Mouse (Mus musculus): ENCODE data around the gene Olfr1508. TPM values are rescaled to one million over a fixed set of nuclear protein-coding genes. Genes with fewer than 3 reads are reported as not detected.

Gene Olfr1508
- total RNA-seq (2017), result not detected in 2 replicates

- ATAC-seq (replicated peaks; ENCODE audit: low read depth, poor library complexity, severe bottlenecking), result no peak
Measured at GRCm38 (mm10) chr14:52467395-52467794, at the start of gene Olfr1508. Gene Olfr1508 (minus strand): TSS chr14:52467495.

GRCm38 (mm10) chr14:52495516-52495915, 28.2 kb upstream of the Olfr1508 start, which contains the start of gene Olfr1507:
Gene Olfr1507 (minus strand): TSS chr14:52495749.
- ATAC-seq (replicated peaks; ENCODE audit: low read depth, poor library complexity, severe bottlenecking), result no peak

GRCm38 (mm10) chr14:52465738-52466137, 1.6 kb downstream of the Olfr1508 start:
- ATAC-seq (replicated peaks; ENCODE audit: low read depth, poor library complexity, severe bottlenecking), result no peak

GRCm38 (mm10) chr14:52461928-52462327, 5.4 kb downstream of the Olfr1508 start:
- 0 out of 2 replicates have a peak, but pooled peaks have one; percentile 22 for ATAC-seq (replicated peaks; ENCODE audit: low read depth, poor library complexity, severe bottlenecking)

GRCm38 (mm10) chr14:52451138-52451537, 16.2 kb downstream of the Olfr1508 start:
- ATAC-seq (replicated peaks; ENCODE audit: low read depth, poor library complexity, severe bottlenecking), result peak; percentile 100

- no peak for ATAC-seq (replicated peaks; ENCODE audit: low read depth, poor library complexity, severe bottlenecking)
Measured at GRCm38 (mm10) chr14:52442690-52443089, 24.6 kb downstream of the Olfr1508 start, which contains the start of gene Olfr1509. Gene Olfr1509 (plus strand): TSS chr14:52442990.

- ATAC-seq (replicated peaks; ENCODE audit: low read depth, poor library complexity, severe bottlenecking), result no peak
Measured at GRCm38 (mm10) chr14:52427686-52428085, 39.6 kb downstream of the Olfr1508 start.

GRCm38 (mm10) chr14:52414273-52414672, 53.0 kb downstream of the Olfr1508 start, which contains the start of gene Olfr1510:
Gene Olfr1510 (minus strand): TSS chr14:52414373.
- no peak for ATAC-seq (replicated peaks; ENCODE audit: low read depth, poor library complexity, severe bottlenecking)

- ATAC-seq (replicated peaks; ENCODE audit: low read depth, poor library complexity, severe bottlenecking), result peak; percentile 97
Measured at GRCm38 (mm10) chr14:52410142-52410919, 57.0 kb downstream of the Olfr1508 start.

Other genes starting within 250 kb of the Olfr1508 start
- gene Chd8, start 209.7 kb downstream of the Olfr1508 start, total RNA-seq (2017), result 78.3 and 103 TPM in 2 replicates
- gene Tox4, start 188.3 kb downstream of the Olfr1508 start, total RNA-seq (2017), result 42.2 and 42.7 TPM in 2 replicates
- 9.9 and 11.4 TPM in 2 replicates for gene Rab2b, start 187.9 kb downstream of the Olfr1508 start, total RNA-seq (2017)
- 48.5 and 64.8 TPM in 2 replicates for gene Mettl3, start 162.4 kb downstream of the Olfr1508 start, total RNA-seq (2017)
- 2.6 and 3.3 TPM in 2 replicates for gene Sall2, start 138.7 kb downstream of the Olfr1508 start, total RNA-seq (2017)
- not detected in 2 replicates for gene Olfr1513, start 111.1 kb downstream of the Olfr1508 start, total RNA-seq (2017)
- not detected in 2 replicates for gene Olfr1512, start 88.3 kb downstream of the Olfr1508 start, total RNA-seq (2017)
- not detected in 2 replicates for gene Olfr1511, start 70.1 kb downstream of the Olfr1508 start, total RNA-seq (2017)
- not detected in 2 replicates for gene Olfr1510, start 53.1 kb downstream of the Olfr1508 start, total RNA-seq (2017)
- gene Olfr1509, start 24.5 kb downstream of the Olfr1508 start, total RNA-seq (2017), result not detected in 2 replicates
- not detected in 2 replicates for gene Olfr1507, start 28.3 kb upstream of the Olfr1508 start, total RNA-seq (2017)

Data from common myeloid progenitor, adult 5-6 weeks (primary cell).